Mouse (Mus musculus) olfactory bulb, adult 2 months (tissue): Measurements from ENCODE around the gene Fam117a. TPM values are rescaled to one million over a fixed set of nuclear protein-coding genes. Genes with fewer than 3 reads are reported as not detected.

Source experiments
- H3K27ac ChIP-seq: fragments of 200-500 bp; 2 replicates; pipeline ENCODE4 v1.5.1; 2012; ENCODE audit warnings: low read depth, low read length; ENCODE audit not compliant: insufficient read depth
- H3K4me1 ChIP-seq: fragments of 200-500 bp; 2 replicates; pipeline ENCODE4 v1.6.1; 2012; ENCODE audit warnings: low read length; ENCODE audit not compliant: control insufficient read depth, insufficient read depth
- H3K4me3 ChIP-seq: fragments of 200-500 bp; 2 replicates; pipeline ENCODE4 v1.5.1; 2012; ENCODE audit warnings: mild to moderate bottlenecking, low read depth, low read length, moderate library complexity; ENCODE audit not compliant: insufficient read depth
- CTCF ChIP-seq: fragments of 200-500 bp; IDR thresholded peaks from 2 replicates; pipeline ENCODE4 v1.5.1; 2012; ENCODE audit warnings: low read depth, mild to moderate bottlenecking, low read length, moderate library complexity; ENCODE audit not compliant: insufficient read depth
- POLR2A ChIP-seq: fragments of 200-500 bp; IDR thresholded peaks from 2 replicates; pipeline ENCODE4 v1.6.1; 2012; ENCODE audit warnings: mild to moderate bottlenecking, low read depth, low read length, moderate library complexity; ENCODE audit not compliant: insufficient read depth
- WGBS: fragments of 180-500 bp; shearing (Covaris S2); methylation state at CpG from one replicate; pipeline ENCODE4 v1.1.7; 2018; 5-methylcytosine and 5-hydroxymethylcytosine counted together
- polyA plus RNA-seq: library from polyadenylated mRNA; stranded (reverse); fragments of >200 nt; gene quantifications from 2 replicates; pipeline ENCODE4 v1.2.4, GENCODE M21; 2012; ENCODE audit warnings: low replicate concordance; ENCODE audit not compliant: missing spikeins, insufficient read depth, insufficient read length

Gene Fam117a
- polyA plus RNA-seq, 1 experiment: not detected

- Histone ChIP-seq H3K27ac (no peak overlapping the region), H3K4me1 (peaks cover 16% of the 10 kb centered on the region), H3K4me3 (no peak overlapping the region)
- TF ChIP-seq CTCF (no peak), POLR2A (no peak)
- 57% methylated on average over 11 of the region's 11 CpGs for WGBS
These were observed 56.1 kb downstream of the Fam117a start for GRCm38 (mm10) chr11:95392708-95393499.

- no peak for TF ChIP-seq CTCF
- TF ChIP-seq POLR2A: no peak
- Histone ChIP-seq H3K27ac (no peak overlapping the region), H3K4me3 (no peak overlapping the region), H3K4me1 (peaks cover 16% of the 10 kb centered on the region)
- WGBS: 44% methylated on average over 5 of the region's 5 CpGs
These were observed 56.6 kb downstream of the Fam117a start for GRCm38 (mm10) chr11:95393500-95393816.

GRCm38 (mm10) chr11:95394112-95394511, 57.3 kb downstream of the Fam117a start:
- TF ChIP-seq POLR2A: no peak
- no peak for TF ChIP-seq CTCF
- Histone ChIP-seq H3K4me3 (no peak overlapping the region), H3K27ac (0 out of 2 replicates have a peak overlapping the region, but pooled peaks have one; percentile 22), H3K4me1 (peaks cover 16% of the 10 kb centered on the region)
- 32% methylated on average over 5 of the region's 5 CpGs for WGBS

GRCm38 (mm10) chr11:95396548-95396947, 59.7 kb downstream of the Fam117a start:
- no peak overlapping the region for H3K4me3 ChIP-seq
- no peak for TF ChIP-seq CTCF
- no peak for TF ChIP-seq POLR2A
- 80% methylated on average over 1 of the region's 1 CpGs for WGBS
- no peak overlapping the region for H3K27ac ChIP-seq
- peaks cover 16% of the 10 kb centered on the region for H3K4me1 ChIP-seq

GRCm38 (mm10) chr11:95397843-95398835, 61.3 kb downstream of the Fam117a start:
- TF ChIP-seq POLR2A: no peak
- peak; percentile 66 for TF ChIP-seq CTCF
- peaks cover 10% of the 10 kb centered on the region for H3K4me1 ChIP-seq
- 46% methylated on average over 14 of the region's 14 CpGs for WGBS
- H3K4me3 ChIP-seq: no peak overlapping the region
- H3K27ac ChIP-seq: no peak overlapping the region

- Histone ChIP-seq H3K4me1 (peaks cover 11% of the 10 kb centered on the region), H3K4me3 (no peak overlapping the region), H3K27ac (no peak overlapping the region)
- TF ChIP-seq CTCF: no peak
- no peak for TF ChIP-seq POLR2A
- WGBS: 66% methylated on average over 13 of the region's 13 CpGs
These were observed 62.8 kb downstream of the Fam117a start for GRCm38 (mm10) chr11:95399520-95400020.

GRCm38 (mm10) chr11:95401568-95401967, 64.8 kb downstream of the Fam117a start:
- H3K4me1 ChIP-seq: peaks cover 11% of the 10 kb centered on the region
- no peak overlapping the region for H3K27ac ChIP-seq
- WGBS: 94% methylated on average over 5 of the region's 5 CpGs
- H3K4me3 ChIP-seq: no peak overlapping the region
- TF ChIP-seq CTCF (no peak), POLR2A (no peak)

- WGBS: 50% methylated on average over 5 of the region's 5 CpGs
- H3K4me1 ChIP-seq: peaks cover 11% of the 10 kb centered on the region
- TF ChIP-seq CTCF (no peak), POLR2A (no peak)
- H3K4me3 ChIP-seq: no peak overlapping the region
- no peak overlapping the region for H3K27ac ChIP-seq
These were observed 65.4 kb downstream of the Fam117a start for GRCm38 (mm10) chr11:95402196-95402595.
